Mouse (Mus musculus) ovary, adult 10 weeks (tissue): Measurements from ENCODE around the gene Tbc1d13. TPM values are rescaled to one million over a fixed set of nuclear protein-coding genes. Genes with fewer than 3 reads are reported as not detected.

ENCODE experiments used
- polyA plus RNA-seq: library from polyadenylated mRNA; stranded (reverse); fragments of 350-450 nt; fragmentation: Illumina TruSeq; extraction: RNeasy Lipid Tissue Mini Kit (QIAGEN cat#74804); gene quantifications from one replicate; pipeline ENCODE4 v1.2.3, GENCODE M21; 2014

Tbc1d13 gene
- 11.6 TPM for polyA plus RNA-seq

DNA sequence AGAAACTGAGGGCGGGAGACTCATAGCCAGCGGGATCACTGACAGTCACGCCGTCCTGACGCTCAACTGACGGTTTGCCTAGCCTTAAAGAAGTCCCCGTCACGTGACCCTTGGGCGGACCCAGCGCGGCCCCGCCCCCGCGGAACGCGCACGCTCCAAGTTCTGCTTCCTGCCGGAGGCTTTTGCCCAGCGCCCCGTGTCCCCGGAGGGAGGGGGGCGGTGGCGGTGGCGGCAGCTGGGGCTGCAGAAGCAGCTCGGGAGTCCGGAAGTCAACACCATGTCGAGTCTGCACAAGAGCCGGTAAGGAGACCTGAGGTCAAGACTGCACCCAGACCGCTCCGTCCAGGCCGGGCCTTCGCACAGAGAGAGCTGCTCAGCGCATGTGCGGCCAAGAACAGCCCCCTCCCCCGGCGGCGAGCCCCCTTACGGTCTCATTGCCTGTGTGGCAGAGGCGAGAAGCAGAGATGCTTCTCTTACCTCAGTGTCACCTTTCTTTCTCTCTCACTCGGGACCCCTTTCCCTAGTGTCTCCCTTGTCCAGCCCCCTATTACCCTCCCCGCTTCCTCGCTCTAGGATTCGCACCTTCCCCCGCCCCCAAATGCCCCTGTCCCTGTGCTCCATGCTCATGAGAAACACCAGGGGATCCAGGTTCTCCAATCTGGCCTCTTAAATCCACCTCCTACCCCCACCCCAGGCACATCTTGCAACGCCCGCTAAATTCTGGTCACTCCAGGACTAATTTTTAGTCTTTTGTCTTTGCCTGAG, at the start of gene Tbc1d13:
TSS of gene Tbc1d13 (plus strand) at position 134 of the 765 bp plus-strand sequence.

DNA sequence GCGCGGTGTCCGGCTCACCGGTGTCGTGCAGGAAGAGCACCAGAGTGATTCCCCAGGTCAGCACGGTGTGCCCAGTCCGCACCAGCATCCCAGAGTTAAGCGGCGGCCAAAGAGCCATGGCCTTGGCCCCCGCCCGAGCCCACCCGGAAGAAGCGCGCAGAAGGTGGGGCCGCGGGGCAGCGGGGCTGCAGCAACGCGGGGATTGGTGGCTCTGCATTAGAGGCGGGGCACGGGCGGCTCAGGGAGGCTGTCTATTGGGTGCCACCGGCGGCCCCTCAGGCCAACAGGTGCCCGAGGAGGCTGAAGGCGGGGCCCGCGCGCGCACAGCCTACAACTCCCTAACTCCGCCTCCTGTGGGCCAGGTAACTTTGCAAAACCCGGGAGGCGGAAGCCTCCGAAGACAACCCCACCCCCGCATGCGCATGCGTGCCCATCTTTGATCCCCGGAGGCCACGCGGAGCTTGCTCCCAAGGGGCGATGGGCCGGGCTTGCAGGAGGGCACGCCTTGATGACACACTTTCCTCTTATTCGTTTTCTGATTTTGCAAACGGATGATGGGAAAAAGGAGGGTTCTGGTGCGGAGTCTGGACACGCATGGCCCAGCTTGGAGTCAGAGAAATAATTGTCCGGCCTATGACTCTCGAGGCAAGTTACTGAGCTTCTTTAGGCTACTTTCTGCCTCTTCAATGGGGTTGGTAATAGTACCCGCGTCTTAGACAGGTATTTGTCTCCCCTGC, 39.9 kb upstream of the Tbc1d13 start, which contains the start of gene Zdhhc12:
TSS of gene Zdhhc12 (minus strand) at position 178 of the 737 bp plus-strand sequence.

DNA sequence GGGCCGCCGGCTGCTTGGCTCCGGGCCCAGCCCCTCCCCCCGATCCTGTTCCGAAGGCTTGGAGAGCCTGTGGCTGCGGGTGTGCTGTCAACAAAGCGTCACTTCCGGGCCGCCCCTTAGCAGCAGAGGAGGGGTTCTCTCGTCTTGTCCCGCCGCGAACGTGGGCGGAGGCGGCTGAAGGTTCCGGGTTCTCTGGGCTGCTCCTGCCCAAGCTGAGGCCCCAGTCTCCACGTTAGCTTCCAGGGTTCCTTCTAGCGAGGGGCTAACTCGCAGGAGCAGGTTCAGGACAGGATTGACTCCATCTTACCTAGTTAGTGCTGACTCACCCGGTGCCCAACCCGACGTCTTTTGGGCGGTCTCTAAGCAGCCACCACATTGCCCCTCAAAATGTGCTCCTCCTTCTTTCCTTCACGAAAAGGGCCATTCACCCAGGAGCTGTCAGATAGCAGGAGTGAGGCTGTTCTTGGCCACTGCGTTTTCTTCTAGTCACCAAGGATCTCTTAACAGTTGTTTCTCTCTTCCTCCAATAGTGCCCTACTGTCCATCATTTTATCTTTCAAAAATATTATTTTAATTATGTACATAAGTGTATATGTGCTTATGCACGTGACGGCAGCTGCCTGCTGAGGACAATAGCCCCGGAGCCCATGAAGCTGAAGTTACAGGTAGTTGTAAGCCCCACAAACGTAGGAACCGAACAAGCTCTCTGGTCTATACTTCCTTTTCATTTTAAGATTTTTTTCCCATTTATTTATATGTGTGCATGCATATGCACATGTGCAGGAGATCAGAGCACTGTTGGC, 8.9 kb upstream of the Tbc1d13 start, which contains the start of gene Zer1:
TSS of gene Zer1 (minus strand) at position 114 of the 803 bp plus-strand sequence.

DNA sequence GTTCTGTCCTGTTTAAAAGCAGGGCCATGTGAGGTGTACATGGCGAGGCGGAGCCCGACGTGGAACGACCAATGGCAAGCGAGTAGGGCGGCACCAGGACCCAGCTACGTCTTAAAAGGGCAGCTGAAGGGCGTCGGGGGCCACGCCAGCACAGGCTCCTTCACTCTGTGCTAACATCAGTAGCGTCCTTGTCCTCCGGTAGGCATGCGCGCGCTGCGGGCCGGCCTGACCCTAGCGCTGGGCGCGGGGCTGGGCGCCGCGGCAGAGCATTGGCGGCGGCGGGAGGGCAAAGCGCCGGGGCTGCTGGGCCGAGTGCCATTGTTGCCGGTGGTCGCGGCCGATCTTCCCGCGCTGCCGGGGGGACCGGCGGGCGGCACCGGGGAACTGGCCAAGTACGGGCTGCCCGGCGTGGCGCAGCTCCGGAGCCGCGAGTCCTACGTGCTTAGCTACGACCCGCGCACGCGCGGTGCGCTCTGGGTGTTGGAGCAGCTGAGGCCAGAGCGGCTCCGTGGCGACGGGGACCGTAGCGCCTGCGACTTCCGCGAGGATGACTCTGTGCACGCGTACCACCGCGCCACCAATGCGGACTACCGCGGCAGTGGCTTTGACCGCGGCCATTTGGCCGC, 37.9 kb downstream of the Tbc1d13 start, which contains the start of gene Endog:
TSS of gene Endog (plus strand) at position 123 of the 626 bp plus-strand sequence.

DNA sequence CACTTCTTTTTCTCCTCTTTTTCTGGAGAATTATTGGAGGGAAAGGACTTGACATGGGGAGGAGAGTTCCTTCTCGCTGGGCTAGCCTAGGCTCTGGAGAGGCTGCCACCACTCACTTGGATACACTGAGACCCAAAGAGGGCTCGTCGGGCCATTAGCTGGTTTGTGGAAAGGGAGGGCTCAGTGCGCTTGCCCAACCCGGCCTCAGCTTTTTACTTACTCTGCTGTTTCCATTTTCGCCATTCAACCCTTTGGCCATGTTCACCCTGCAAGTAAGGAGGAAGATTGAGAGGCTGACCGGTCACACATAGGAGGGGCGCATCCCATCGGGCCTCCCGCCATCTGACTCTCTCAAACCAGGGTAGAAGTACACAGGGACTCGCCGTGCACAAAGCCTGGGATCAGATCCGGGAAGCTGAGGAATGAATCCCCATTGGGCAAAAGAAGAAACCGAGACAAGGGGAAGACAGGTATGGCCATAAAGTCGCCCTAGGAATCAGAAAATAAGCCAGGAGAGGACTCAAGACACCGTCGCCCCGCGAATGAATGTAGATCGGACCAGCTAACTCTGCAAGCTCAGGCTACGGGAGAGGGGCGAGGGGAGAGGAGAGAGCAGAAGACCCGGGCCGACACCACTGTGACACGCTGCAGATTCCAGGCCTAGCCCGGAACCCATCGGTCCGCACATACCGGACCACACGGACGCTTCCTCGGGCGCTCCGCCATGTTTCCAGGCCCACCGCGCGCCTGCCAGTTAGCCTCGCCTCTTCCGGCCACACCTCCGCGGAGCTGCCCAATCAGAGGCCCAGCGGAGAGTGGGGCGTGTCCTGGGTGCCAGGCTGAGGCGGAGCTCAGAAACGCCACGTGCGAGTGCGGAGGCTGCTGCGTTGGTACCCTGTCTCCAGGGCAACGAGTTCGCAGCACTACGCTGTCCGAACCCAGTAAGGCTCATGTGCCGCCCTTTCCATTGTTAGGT, 44.4 kb downstream of the Tbc1d13 start, which contains the start of gene Spout1:
TSS of gene Spout1 (minus strand) at position 760 of the 976 bp plus-strand sequence.

Other genes with a start within 250 kb of the Tbc1d13 start
- 10.1 TPM for gene Odf2, start 244.5 kb upstream of the Tbc1d13 start, polyA plus RNA-seq
- gene Gle1, start 198.3 kb upstream of the Tbc1d13 start, polyA plus RNA-seq = 10.7 TPM
- gene Sptan1, start 168.2 kb upstream of the Tbc1d13 start, polyA plus RNA-seq = 52.6 TPM
- 0.83 TPM for gene Wdr34, start 84.9 kb upstream of the Tbc1d13 start, polyA plus RNA-seq
- 804 TPM for gene Set, start 76.4 kb upstream of the Tbc1d13 start, polyA plus RNA-seq
- not detected for gene Pkn3, start 56.1 kb upstream of the Tbc1d13 start, polyA plus RNA-seq
- 1.3 TPM for gene Zdhhc12, start 40.1 kb upstream of the Tbc1d13 start, polyA plus RNA-seq
- 1.5 TPM for gene Zer1, start 9.2 kb upstream of the Tbc1d13 start, polyA plus RNA-seq
- not detected for gene Endog, start 37.7 kb downstream of the Tbc1d13 start, polyA plus RNA-seq
- gene Spout1, start 44.7 kb downstream of the Tbc1d13 start, polyA plus RNA-seq = 1.5 TPM
- 0.31 TPM for gene Kyat1, start 72.1 kb downstream of the Tbc1d13 start, polyA plus RNA-seq
- 2.5 TPM for gene Lrrc8a, start 104.0 kb downstream of the Tbc1d13 start, polyA plus RNA-seq
- not detected for gene Gm28035, start 106.8 kb downstream of the Tbc1d13 start, polyA plus RNA-seq
- 2.3 TPM for gene Phyhd1, start 132.5 kb downstream of the Tbc1d13 start, polyA plus RNA-seq
- gene Gm28038, start 147.3 kb downstream of the Tbc1d13 start, polyA plus RNA-seq = 7.3 TPM
- 6.8 TPM for gene Dolk, start 152.6 kb downstream of the Tbc1d13 start, polyA plus RNA-seq
- 31.1 TPM for gene Nup188, start 152.7 kb downstream of the Tbc1d13 start, polyA plus RNA-seq
- gene Sh3glb2, start 225.6 kb downstream of the Tbc1d13 start, polyA plus RNA-seq = not detected
- gene Miga2, start 230.5 kb downstream of the Tbc1d13 start, polyA plus RNA-seq = 0.29 TPM